Mouse (Mus musculus) CH12.LX (cell line): ENCODE results near the gene Rab11fip3. TPM values are rescaled to one million over a fixed set of nuclear protein-coding genes. Genes with fewer than 3 reads are reported as not detected.

Experiments used
- DNase-seq: peaks from one replicate; pipeline ENCODE4 v3.0.0-alpha.2; 2013; ENCODE audit errors: extremely low read depth
- H3K27ac ChIP-seq: 2 replicates; pipeline ENCODE4 v1.5.1; 2012; ENCODE audit warnings: low read depth, mild to moderate bottlenecking, control low read depth, moderate library complexity; ENCODE audit not compliant: insufficient read depth
- H3K27me3 ChIP-seq: replicated peaks from 2 replicates; pipeline ENCODE3; 2012; ENCODE audit warnings: inconsistent platforms
- H3K36me3 ChIP-seq, 2 experiments: replicated peaks in 1 of 2; 2 replicates each; pipeline versions ENCODE3 to v1.6.1; 2012; ENCODE audit warnings: inconsistent platforms in 1 of 2, low read length in 1 of 2, mild to moderate bottlenecking in 1 of 2, mixed read lengths in 1 of 2, moderate library complexity in 1 of 2; ENCODE audit not compliant: control insufficient read depth in 1 of 2, insufficient read depth in 1 of 2
- H3K4me1 ChIP-seq, 2 experiments: 2 replicates each; pipeline ENCODE4 v1.6.1; 2012; ENCODE audit warnings: inconsistent platforms in 1 of 2, moderate library complexity in 1 of 2; ENCODE audit not compliant: insufficient read depth in 2 of 2, control insufficient read depth in 1 of 2
- H3K4me2 ChIP-seq: 2 replicates; pipeline ENCODE4 v1.6.1; 2012; ENCODE audit warnings: low read depth, mild to moderate bottlenecking, control low read depth; ENCODE audit not compliant: poor library complexity, insufficient read depth, severe bottlenecking
- H3K4me3 ChIP-seq, 3 experiments: fragments of 150-350 bp in 1 of 3; sonication (generic) in 1 of 3; replicated peaks in 1 of 3; 2 replicates each; pipeline versions ENCODE3 to v1.5.1; 2011 to 2012; ENCODE audit warnings: low read depth in 2 of 3, low read length in 2 of 3, mild to moderate bottlenecking in 2 of 3, moderate library complexity in 2 of 3, control low read depth in 1 of 3, improper control_type of control experiment in 1 of 3, inconsistent platforms in 1 of 3, mixed read lengths in 1 of 3; ENCODE audit not compliant: poor library complexity in 1 of 3
- H3K79me2 ChIP-seq: replicated peaks from 2 replicates; pipeline ENCODE4 v1.6.1; 2012; ENCODE audit warnings: mild to moderate bottlenecking, moderate library complexity; ENCODE audit not compliant: control insufficient read depth, poor library complexity, insufficient read depth, severe bottlenecking; ENCODE audit errors: extremely low read depth
- H3K9ac ChIP-seq: 2 replicates; pipeline ENCODE4 v1.6.1; 2012; ENCODE audit warnings: low read depth, mild to moderate bottlenecking, control low read depth, moderate library complexity; ENCODE audit not compliant: insufficient read depth
- H3K9me3 ChIP-seq: replicated peaks from 2 replicates; pipeline ENCODE3; 2012; ENCODE audit warnings: low read length, inconsistent platforms, mixed read lengths
- BHLHE40 ChIP-seq: IDR thresholded peaks from 2 replicates; pipeline ENCODE4 v1.6.1; 2011; ENCODE audit warnings: mild to moderate bottlenecking, low read depth, low read length, improper control_type of control experiment
- CHD1 ChIP-seq: IDR thresholded peaks from 2 replicates; pipeline ENCODE4 v1.6.1; 2012; ENCODE audit warnings: low read depth, low read length, improper control_type of control experiment, inconsistent platforms
- CHD2 ChIP-seq: IDR thresholded peaks from 2 replicates; pipeline ENCODE4 v1.6.1; 2011; ENCODE audit warnings: low read length, improper control_type of control experiment
- E2F4 ChIP-seq: IDR thresholded peaks from 2 replicates; pipeline ENCODE4 v1.6.1; 2011; ENCODE audit warnings: low read depth, low read length, improper control_type of control experiment; ENCODE audit not compliant: insufficient replicate concordance
- ELF1 ChIP-seq: IDR thresholded peaks from 2 replicates; pipeline ENCODE4 v1.6.1; 2014; ENCODE audit warnings: low read depth, mild to moderate bottlenecking, inconsistent platforms, low read length, improper control_type of control experiment
- EP300 ChIP-seq: IDR thresholded peaks from 2 replicates; pipeline ENCODE4 v1.6.1; 2011; ENCODE audit warnings: low read length, improper control_type of control experiment
- ETS1 ChIP-seq: conservative IDR thresholded peaks from 2 replicates; pipeline ENCODE4 v1.6.1; 2012; ENCODE audit warnings: low read depth, mild to moderate bottlenecking, inconsistent platforms, low read length, improper control_type of control experiment, moderate library complexity
- HCFC1 ChIP-seq: IDR thresholded peaks from 2 replicates; pipeline ENCODE4 v1.6.1; 2012; ENCODE audit warnings: low read depth, mild to moderate bottlenecking, inconsistent platforms, low read length, improper control_type of control experiment
- JUND ChIP-seq: conservative IDR thresholded peaks from 2 replicates; pipeline ENCODE4 v1.6.1; 2011; ENCODE audit warnings: low read depth, low read length, improper control_type of control experiment
- KAT2A ChIP-seq: IDR thresholded peaks from 2 replicates; pipeline ENCODE4 v1.6.1; 2012; ENCODE audit warnings: low read length, improper control_type of control experiment, inconsistent platforms; ENCODE audit not compliant: insufficient replicate concordance
- MAZ ChIP-seq: IDR thresholded peaks from 2 replicates; pipeline ENCODE4 v1.6.1; 2012; ENCODE audit warnings: low read depth, mild to moderate bottlenecking, inconsistent platforms, low read length, improper control_type of control experiment, moderate library complexity
- MEF2A ChIP-seq: IDR thresholded peaks from 2 replicates; pipeline ENCODE4 v1.6.1; 2014; ENCODE audit warnings: low read depth, mild to moderate bottlenecking, inconsistent platforms, low read length, improper control_type of control experiment, borderline replicate concordance
- MXI1 ChIP-seq: IDR thresholded peaks from 2 replicates; pipeline ENCODE4 v1.6.1; 2011; ENCODE audit warnings: mild to moderate bottlenecking, low read depth, low read length, improper control_type of control experiment
- MYC ChIP-seq: IDR thresholded peaks from 2 replicates; pipeline ENCODE4 v1.6.1; 2011; ENCODE audit warnings: low read depth, mild to moderate bottlenecking, improper control_type of control experiment, low read length
- NELFE ChIP-seq: IDR thresholded peaks from 2 replicates; pipeline ENCODE4 v1.6.1; 2011; ENCODE audit warnings: low read depth, low read length, improper control_type of control experiment
- PAX5 ChIP-seq: IDR thresholded peaks from 2 replicates; pipeline ENCODE4 v1.6.1; 2012; ENCODE audit warnings: low read length, inconsistent platforms, mixed read lengths
- POLR2AphosphoS2 ChIP-seq: IDR thresholded peaks from 2 replicates; pipeline ENCODE4 v1.6.1; 2011; ENCODE audit warnings: low read depth, low read length, improper control_type of control experiment
- RCOR1 ChIP-seq: conservative IDR thresholded peaks from 2 replicates; pipeline ENCODE4 v1.6.1; 2012; ENCODE audit warnings: low read depth, mild to moderate bottlenecking, inconsistent platforms, low read length, improper control_type of control experiment
- SIN3A ChIP-seq: IDR thresholded peaks from 2 replicates; pipeline ENCODE4 v1.6.1; 2012; ENCODE audit warnings: low read length, improper control_type of control experiment, inconsistent platforms
- SMC3 ChIP-seq: IDR thresholded peaks from 2 replicates; pipeline ENCODE4 v1.6.1; 2011; ENCODE audit warnings: low read depth, low read length, improper control_type of control experiment
- TCF12 ChIP-seq: IDR thresholded peaks from 2 replicates; pipeline ENCODE4 v1.6.1; 2014; ENCODE audit warnings: low read depth, mild to moderate bottlenecking, inconsistent platforms, low read length, improper control_type of control experiment
- UBTF ChIP-seq: IDR thresholded peaks from 2 replicates; pipeline ENCODE4 v1.6.1; 2012; ENCODE audit warnings: low read depth, mild to moderate bottlenecking, inconsistent platforms, low read length, improper control_type of control experiment, moderate library complexity
- USF1 ChIP-seq: IDR thresholded peaks from 2 replicates; pipeline ENCODE4 v1.6.1; 2014; ENCODE audit warnings: low read depth, mild to moderate bottlenecking, inconsistent platforms, low read length, improper control_type of control experiment
- ZC3H11A ChIP-seq: IDR thresholded peaks from 2 replicates; pipeline ENCODE4 v1.6.1; 2012; ENCODE audit warnings: low read depth, mild to moderate bottlenecking, inconsistent platforms, low read length, improper control_type of control experiment
- dilution Hi-C: fragments of 300-500 bp; cut with MboI; formaldehyde crosslinking; loops from 2 replicates; pipeline ENCODE4 v1.14.3; 2020; ENCODE audit warnings: low sequenced_read_pairs; ENCODE audit not compliant: extremely low pct_unique_long_range_greater_than_20kb, extremely low pct_ligation_motif_present
- in situ Hi-C: fragments of 300-500 bp; cut with MboI; formaldehyde crosslinking; loops from 3 replicates; pipeline ENCODE4 v1.14.3; 2019; ENCODE audit warnings: low sequenced_read_pairs, low pct_ligation_motif_present, low pct_unique_long_range_greater_than_20kb, mixed read lengths
- polyA plus RNA-seq: library from polyadenylated mRNA; unstranded; fragments of >175 nt; gene quantifications from 2 replicates; pipeline ENCODE4 v1.2.1, GENCODE M21; 2012; ENCODE audit warnings: low read depth; ENCODE audit not compliant: insufficient read length
- total RNA-seq, 2 experiments: library from RNA; depleted of rRNA; stranded (reverse); fragments of 300-350 nt in 1 of 2; fragments of >200 nt in 1 of 2; gene quantifications; 2 replicates each; pipeline ENCODE4 v1.2.3; 2012 to 2014

The Rab11fip3 gene
- total and polyA plus RNA-seq, 3 experiments = 3.5 to 7.6 (median 4.6) TPM

- TF ChIP-seq UBTF = no peak
- TF ChIP-seq SMC3 = no peak
- no peak for TF ChIP-seq HCFC1
- TF ChIP-seq USF1 = no peak
- TF ChIP-seq POLR2AphosphoS2 = no peak
- no peak for TF ChIP-seq KAT2A
- no peak for TF ChIP-seq NELFE
- no peak for TF ChIP-seq SIN3A
- TF ChIP-seq RCOR1 = no peak
- no peak for TF ChIP-seq MAZ
- no peak for TF ChIP-seq TCF12
- no peak for TF ChIP-seq BHLHE40
- TF ChIP-seq MYC = no peak
- TF ChIP-seq EP300 = no peak
- no peak for TF ChIP-seq MXI1
- no peak for TF ChIP-seq E2F4
- no peak for TF ChIP-seq CHD2
- no peak for TF ChIP-seq PAX5
- TF ChIP-seq, all 38 proteins: peak for 0
- dilution Hi-C loops (no loop called here), in situ Hi-C loops (no loop called here)
- no peak overlapping the region for H3K4me3 ChIP-seq
- no peaks in the 10 kb centered on the region for H3K79me2 ChIP-seq
- no peak overlapping the region for H3K27ac ChIP-seq
- H3K9me3 ChIP-seq = no peaks in the 10 kb centered on the region
- no peak for DNase-seq
- no peak overlapping the region for H3K4me2 ChIP-seq
- H3K9ac ChIP-seq = no peak overlapping the region
- H3K36me3 ChIP-seq = peaks cover 0 to 27% of the 10 kb centered on the region in 2 experiments
- no peaks in the 10 kb centered on the region for H3K27me3 ChIP-seq
- peaks cover 0 to 14% of the 10 kb centered on the region in 2 experiments; a peak in 2 of 4 replicates for H3K4me1 ChIP-seq
These were observed 22.9 kb downstream of the Rab11fip3 start for GRCm38 (mm10) chr17:26046253-26046997.

GRCm38 (mm10) chr17:26045285-26045684, 24.1 kb downstream of the Rab11fip3 start:
- peaks cover 0 to 21% of the 10 kb centered on the region in 2 experiments for H3K36me3 ChIP-seq
- no peaks in the 10 kb centered on the region for H3K27me3 ChIP-seq
- H3K4me1 ChIP-seq = peaks cover 0 to 17% of the 10 kb centered on the region in 2 experiments; a peak in 2 of 4 replicates
- no peaks in the 10 kb centered on the region for H3K79me2 ChIP-seq
- no peak overlapping the region for H3K4me3 ChIP-seq
- dilution Hi-C loops (no loop called here), in situ Hi-C loops (no loop called here)
- no peak for DNase-seq
- H3K9me3 ChIP-seq = no peaks in the 10 kb centered on the region
- no peak overlapping the region for H3K9ac ChIP-seq
- TF ChIP-seq MAZ (no peak), ZC3H11A (no peak), SMC3 (no peak), ELF1 (no peak), ETS1 (no peak), CHD1 (no peak), MEF2A (no peak), BHLHE40 (no peak), JUND (no peak)
- TF ChIP-seq, all 38 proteins: peak for 0
- Histone ChIP-seq H3K27ac (no peak overlapping the region), H3K4me2 (no peak overlapping the region)
